Mouse (Mus musculus) embryonic facial prominence, embryonic 11.5 days (tissue): ENCODE measurements around the gene Twf2. TPM values are rescaled to one million over a fixed set of nuclear protein-coding genes. Genes with fewer than 3 reads are reported as not detected.

ENCODE experiments used
- ATAC-seq: fragments of 200-750 bp; cut with Nextera tagmentation; replicated peaks from 2 replicates; pipeline ENCODE4 v1.8.0; 2017; ENCODE audit warnings: low read depth; ENCODE audit not compliant: insufficient number of reproducible peaks, low FRiP score, low TSS enrichment
- DNase-seq: peaks from one replicate; pipeline ENCODE4 v3.0.0-alpha.2; 2015; ENCODE audit warnings: low spot score
- H3K27ac ChIP-seq: fragments of 300-500 bp; sonication (generic); replicated peaks from 2 replicates; pipeline ENCODE4 v1.5.1; 2014; ENCODE audit warnings: mild to moderate bottlenecking, low read depth, low read length, control low read depth
- H3K27me3 ChIP-seq: fragments of 300-500 bp; sonication (generic); 2 replicates; pipeline ENCODE4 v1.6.1; 2014; ENCODE audit warnings: mild to moderate bottlenecking, low read length, moderate library complexity, mixed read lengths; ENCODE audit not compliant: control insufficient read depth, insufficient read depth
- H3K36me3 ChIP-seq: fragments of 300-500 bp; sonication (generic); replicated peaks from 2 replicates; pipeline ENCODE4 v1.6.1; 2014; ENCODE audit warnings: low read depth, mild to moderate bottlenecking, low read length, moderate library complexity, mixed read lengths; ENCODE audit not compliant: control insufficient read depth, insufficient read depth
- H3K4me1 ChIP-seq: fragments of 300-500 bp; sonication (generic); 2 replicates; pipeline ENCODE4 v1.6.1; 2014; ENCODE audit warnings: low read length, mixed read lengths; ENCODE audit not compliant: control insufficient read depth, insufficient read depth
- H3K4me2 ChIP-seq: fragments of 300-500 bp; sonication (generic); 2 replicates; pipeline ENCODE4 v1.6.1; 2014; ENCODE audit warnings: low read depth, mild to moderate bottlenecking, control low read depth, low read length, moderate library complexity
- H3K4me3 ChIP-seq: fragments of 300-500 bp; sonication (generic); 2 replicates; pipeline ENCODE4 v1.5.1; 2014; ENCODE audit warnings: low read depth, low read length, control low read depth
- H3K9ac ChIP-seq: fragments of 300-500 bp; sonication (generic); replicated peaks from 2 replicates; pipeline ENCODE4 v1.6.1; 2014; ENCODE audit warnings: mild to moderate bottlenecking, control low read depth, low read length
- H3K9me3 ChIP-seq: fragments of 300-500 bp; sonication (generic); replicated peaks from 2 replicates; pipeline ENCODE4 v1.6.1; 2016; ENCODE audit warnings: mild to moderate bottlenecking, low read length, inconsistent platforms, mixed read lengths; ENCODE audit not compliant: control insufficient read depth
- WGBS: fragments of 180-500 bp; shearing (Covaris S2); extraction: QIAGEN DNeasy Blood & Tissue Kit; methylation state at CpG from one replicate; pipeline ENCODE4 v1.1.7; 2014; 5-methylcytosine and 5-hydroxymethylcytosine counted together
- microRNA counts: library from miRNA; unstranded; fragments of <30 nt; microRNA quantifications from one replicate; lab custom pipeline; 2016
- microRNA-seq: library from miRNA; unstranded; fragments of <30 nt; microRNA quantifications from one replicate; pipeline ENCODE4, GENCODE M21; 2016; ENCODE audit warnings: borderline number of aligned reads
- polyA plus RNA-seq: library from polyadenylated mRNA; unstranded; fragments of >200 nt; fragmentation: Nextera tagmentation; extraction: Ambion mirVana; gene quantifications from 2 replicates; pipeline ENCODE4 v1.2.1, GENCODE M21; 2014

Twf2 gene
- polyA plus RNA-seq, 1 experiment from 2014 or later, result 66.5 TPM

DNA sequence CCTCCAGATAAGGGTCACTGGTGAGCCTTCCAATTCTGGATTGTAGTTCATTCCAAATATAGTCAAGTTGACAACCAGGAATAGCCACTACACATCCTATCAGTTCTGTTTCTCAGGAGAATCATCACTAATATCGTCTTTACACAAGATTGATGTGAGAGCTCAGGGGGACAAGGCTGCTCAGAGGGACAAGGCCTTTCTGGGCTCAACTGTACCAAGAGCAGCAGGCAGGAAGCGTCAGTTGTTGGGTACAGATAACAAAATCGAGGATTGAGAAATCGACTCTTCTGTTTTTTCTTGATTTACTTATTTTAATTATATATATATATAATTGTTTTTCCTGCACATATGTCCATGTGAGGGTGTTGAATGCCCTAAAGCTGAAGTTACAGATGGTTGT is 55.5 kb downstream of the Twf2 start:
- ATAC-seq (no peak), DNase-seq (no peak)
- H3K36me3 ChIP-seq, result no peaks in the 10 kb centered on the region
- no peak overlapping the region for H3K4me3 ChIP-seq
- no peaks in the 10 kb centered on the region for H3K27me3 ChIP-seq
- no peak overlapping the region for H3K27ac ChIP-seq
- 87% methylated on average over 4 of the region's 4 CpGs for WGBS
- no peak overlapping the region for H3K4me2 ChIP-seq
- H3K9ac ChIP-seq, result no peak overlapping the region
- H3K9me3 ChIP-seq, result no peaks in the 10 kb centered on the region
- H3K4me1 ChIP-seq, result no peaks in the 10 kb centered on the region

DNA sequence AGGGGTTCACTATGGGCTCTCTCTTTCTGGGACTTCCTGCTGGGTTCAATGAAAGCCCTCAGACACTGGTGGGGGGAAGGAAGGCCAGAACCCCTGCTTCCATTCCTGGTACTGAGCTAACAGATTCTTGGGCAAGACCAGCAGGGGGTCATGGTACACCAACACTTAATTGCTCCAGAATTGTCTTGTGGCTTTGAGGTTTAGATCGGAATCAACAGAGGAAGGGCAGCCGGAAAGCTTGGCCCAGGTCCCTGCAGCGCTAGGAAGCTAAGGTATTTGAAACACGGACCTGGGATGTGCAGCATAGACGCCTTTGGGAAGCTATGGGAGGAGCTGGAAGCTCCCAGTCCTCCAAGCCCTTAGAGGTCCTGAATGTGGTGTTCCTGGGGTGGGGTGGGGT is 56.1 kb downstream of the Twf2 start:
- Histone ChIP-seq H3K27ac (no peak overlapping the region), H3K4me3 (no peak overlapping the region), H3K4me1 (no peaks in the 10 kb centered on the region), H3K9ac (no peak overlapping the region), H3K27me3 (no peaks in the 10 kb centered on the region), H3K4me2 (no peak overlapping the region), H3K36me3 (no peaks in the 10 kb centered on the region), H3K9me3 (no peaks in the 10 kb centered on the region)
- DNase-seq (no peak), ATAC-seq (no peak)
- 81% methylated on average over 5 of the region's 5 CpGs for WGBS

DNA sequence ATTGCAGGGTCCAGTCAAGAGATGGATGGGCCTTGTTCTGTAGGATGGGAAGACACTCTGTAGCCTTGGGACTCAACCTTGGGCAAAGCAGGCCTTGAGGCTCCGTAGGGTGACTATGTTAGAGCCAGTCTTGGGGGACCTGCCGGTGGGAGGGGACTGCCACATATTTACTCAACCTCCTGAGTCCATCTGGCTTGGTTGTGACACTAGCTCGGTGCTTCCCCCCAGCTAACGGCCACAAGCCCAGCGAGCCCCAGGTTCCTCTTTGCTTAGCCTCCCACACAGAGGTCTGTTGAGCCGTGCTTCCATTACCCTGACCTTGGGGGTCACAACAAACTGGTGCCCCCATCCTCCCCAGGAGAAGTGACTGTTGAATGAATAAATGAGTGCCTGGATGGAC is 58.1 kb downstream of the Twf2 start:
- 91% methylated on average over 6 of the region's 6 CpGs for WGBS
- DNase-seq, result no peak
- Histone ChIP-seq H3K9ac (no peak overlapping the region), H3K4me2 (no peak overlapping the region), H3K9me3 (no peaks in the 10 kb centered on the region), H3K27ac (no peak overlapping the region), H3K4me1 (no peaks in the 10 kb centered on the region), H3K4me3 (no peak overlapping the region), H3K36me3 (no peaks in the 10 kb centered on the region), H3K27me3 (no peaks in the 10 kb centered on the region)
- no peak for ATAC-seq

DNA sequence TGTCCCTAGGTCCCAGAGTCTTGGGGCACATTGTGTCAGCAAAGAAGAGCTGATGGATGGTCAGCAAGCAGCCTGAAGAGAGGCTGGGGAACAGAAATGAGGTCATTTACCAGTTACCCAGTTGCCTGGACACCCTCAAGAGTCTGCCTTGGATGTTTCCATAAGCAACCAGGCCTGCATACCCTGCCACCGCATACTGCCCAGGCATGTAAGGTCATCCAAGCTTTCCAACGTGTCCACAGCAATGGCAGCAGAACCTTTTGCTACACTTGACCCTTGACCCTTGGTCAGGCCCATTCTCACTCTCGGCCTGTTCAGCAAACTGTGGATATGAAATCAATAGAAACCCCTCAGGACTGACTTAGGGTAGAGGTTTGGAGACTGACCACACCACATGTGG is 58.6 kb downstream of the Twf2 start:
- no peak overlapping the region for H3K9ac ChIP-seq
- WGBS, result 82% methylated on average over 3 of the region's 3 CpGs
- no peaks in the 10 kb centered on the region for H3K4me1 ChIP-seq
- H3K27me3 ChIP-seq, result no peaks in the 10 kb centered on the region
- DNase-seq, result no peak
- no peaks in the 10 kb centered on the region for H3K9me3 ChIP-seq
- no peak overlapping the region for H3K4me3 ChIP-seq
- no peaks in the 10 kb centered on the region for H3K36me3 ChIP-seq
- H3K27ac ChIP-seq, result no peak overlapping the region
- ATAC-seq, result no peak
- H3K4me2 ChIP-seq, result no peak overlapping the region

GRCm38 (mm10) chr9:106262075-106262474 is 59.2 kb downstream of the Twf2 start:
- Histone ChIP-seq H3K27ac (no peak overlapping the region), H3K4me1 (no peaks in the 10 kb centered on the region), H3K9ac (no peak overlapping the region), H3K9me3 (no peaks in the 10 kb centered on the region), H3K27me3 (no peaks in the 10 kb centered on the region), H3K4me2 (no peak overlapping the region), H3K36me3 (no peaks in the 10 kb centered on the region), H3K4me3 (no peak overlapping the region)
- no peak for ATAC-seq
- no peak for DNase-seq
- 88% methylated on average over 3 of the region's 3 CpGs for WGBS

DNA sequence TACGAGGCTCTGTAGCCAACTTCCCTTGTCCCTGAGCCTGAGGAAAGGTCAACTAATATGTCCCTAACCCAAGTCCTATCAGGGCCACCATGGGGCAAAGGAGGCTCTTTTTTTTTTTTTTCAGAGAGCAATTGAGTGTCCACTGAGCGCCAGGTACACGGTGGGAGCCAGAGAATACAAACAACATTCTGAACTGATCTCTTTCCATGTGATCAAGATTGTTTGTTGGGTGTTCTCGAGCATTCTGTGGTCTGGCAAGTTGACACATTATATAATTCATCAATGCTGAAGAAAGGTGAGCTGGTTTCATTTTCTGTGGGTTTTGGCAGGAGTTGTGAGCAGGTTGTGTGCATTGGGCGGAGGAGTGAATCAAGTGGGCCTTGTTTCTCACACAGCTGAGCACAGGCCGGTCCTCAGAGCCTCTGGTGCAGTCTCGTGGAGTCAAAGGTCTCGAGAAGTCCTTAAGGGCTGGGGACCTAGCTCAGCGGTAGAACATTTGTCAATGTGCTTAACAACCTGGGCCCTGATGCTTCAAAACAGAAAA is 60.5 kb downstream of the Twf2 start:
- H3K36me3 ChIP-seq, result no peaks in the 10 kb centered on the region
- H3K4me2 ChIP-seq, result no peak overlapping the region
- ATAC-seq (no peak), DNase-seq (no peak)
- no peaks in the 10 kb centered on the region for H3K9me3 ChIP-seq
- no peaks in the 10 kb centered on the region for H3K27me3 ChIP-seq
- no peak overlapping the region for H3K27ac ChIP-seq
- H3K9ac ChIP-seq, result no peak overlapping the region
- 84% methylated on average over 9 of the region's 9 CpGs for WGBS
- H3K4me1 ChIP-seq, result no peaks in the 10 kb centered on the region
- H3K4me3 ChIP-seq, result no peak overlapping the region

MicroRNAs within 50 kb of the gene (microRNA counts, 519-probe panel; counts per million panel counts)
- 4,895 counts per million, percentile 84 among the panel's probes with 10 or more counts for microRNA mmu-let-7g (lab: Ali Mortazavi, UCI)

Small RNAs within 50 kb of the gene (microRNA-seq; reads per million reads assigned to microRNA genes)
- gene Mir135a-1 (59.3 reads per million, percentile 35 among the genes with 10 or more reads in this experiment), gene Mirlet7g (16,258 reads per million, percentile 97 among the genes with 10 or more reads in this experiment)

Other genes with a start within 250 kb of the Twf2 start
- 0.10 and 0.38 TPM in 2 replicates for gene Col6a5, start 242.5 kb upstream of the Twf2 start, polyA plus RNA-seq
- 0.22 TPM in 1 of 2 replicates, not detected in the other for gene Col6a4, start 106.3 kb upstream of the Twf2 start, polyA plus RNA-seq
- gene Glyctk, start 45.0 kb upstream of the Twf2 start, polyA plus RNA-seq, result 2.2 and 2.3 TPM in 2 replicates
- 32.9 and 33.0 TPM in 2 replicates for gene Wdr82, start 32.2 kb upstream of the Twf2 start, polyA plus RNA-seq
- 25.8 and 29.1 TPM in 2 replicates for gene Ppm1m, start 3.4 kb upstream of the Twf2 start, polyA plus RNA-seq
- gene Tlr9, start 19.5 kb downstream of the Twf2 start, polyA plus RNA-seq, result not detected in 2 replicates
- gene Alas1, start 45.5 kb downstream of the Twf2 start, polyA plus RNA-seq, result 95.1 and 97.4 TPM in 2 replicates
- gene Poc1a, start 78.0 kb downstream of the Twf2 start, polyA plus RNA-seq, result 29.7 and 34.2 TPM in 2 replicates
- 52.2 and 55.1 TPM in 2 replicates for gene Dusp7, start 165.5 kb downstream of the Twf2 start, polyA plus RNA-seq
- gene Rpl29, start 226.3 kb downstream of the Twf2 start, polyA plus RNA-seq, result 1,035 and 1,040 TPM in 2 replicates
- gene Acy1, start 235.2 kb downstream of the Twf2 start, polyA plus RNA-seq, result 36.9 and 41.2 TPM in 2 replicates
- gene Abhd14b, start 244.4 kb downstream of the Twf2 start, polyA plus RNA-seq, result 4.9 and 8.8 TPM in 2 replicates
- 41.9 and 43.5 TPM in 2 replicates for gene Abhd14a, start 244.6 kb downstream of the Twf2 start, polyA plus RNA-seq